ENCODE assay signal across 23 mouse cellular contexts in the genomic region with DNA sequence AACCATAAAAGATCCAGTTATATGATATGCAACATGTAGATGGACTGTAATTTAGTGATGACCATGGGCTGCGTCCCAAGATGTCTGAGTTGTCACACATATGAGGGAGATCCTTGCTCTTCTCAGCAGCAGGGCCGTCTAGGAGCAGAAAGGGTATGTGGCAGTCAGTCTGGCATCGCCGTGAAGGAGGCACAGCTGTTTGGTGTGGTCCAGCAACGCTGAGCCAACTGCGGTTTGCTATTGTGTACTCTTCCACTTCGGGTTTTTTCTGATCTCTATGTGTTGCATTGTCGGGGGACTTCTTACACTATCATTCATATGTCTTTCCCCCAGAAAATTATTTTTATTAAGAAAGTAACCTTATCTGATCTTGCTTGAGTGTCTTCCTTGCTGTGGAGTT.
"Had no signal": no experiment of that assay in that cellular context is flagged by ENCODE, and none has a peak within 500 bp of the region (broad histone marks: within the 10 kb centered on the region; RNA-seq: fewer than 3 reads in every experiment).

No protein-coding gene starts in this region.

- H3K27ac ChIP-seq: heart, adult 2 months; heart, embryonic 13.5 days; heart, embryonic 15.5 days; hindbrain, embryonic 13.5 days; hindbrain, embryonic 15.5 days; hindbrain, postnatal 0 days; kidney, embryonic 15.5 days; kidney, postnatal 0 days; limb, embryonic 13.5 days had no signal

- ATAC-seq: hindbrain, postnatal 0 days; intestine, embryonic 16.5 days had no signal

- DNase-seq: gastrocnemius, postnatal 14 days; gastrocnemius, postnatal 36 days; heart, adult 2 months; heart, postnatal 14 days; heart, postnatal 36 days; kidney, adult 11 months; kidney, adult 2 months; kidney, adult 9 months; kidney, postnatal 14 days; kidney, postnatal 36 days; layer of hippocampus, adult 9-11 months; layer of hippocampus, postnatal 36 days; left cerebral cortex, postnatal 4 days had no signal

- H3K36me3 ChIP-seq: heart, embryonic 13.5 days; heart, embryonic 15.5 days; hindbrain, embryonic 13.5 days; hindbrain, embryonic 15.5 days; kidney, embryonic 15.5 days; limb, embryonic 13.5 days had no signal

- H3K4me3 ChIP-seq: heart, adult 2 months; heart, embryonic 13.5 days; heart, embryonic 15.5 days; hindbrain, embryonic 13.5 days; hindbrain, embryonic 15.5 days; kidney, embryonic 15.5 days; limb, embryonic 13.5 days had no signal

- H3K4me2 ChIP-seq: heart, embryonic 11.5 days; heart, embryonic 13.5 days; heart, embryonic 15.5 days; hindbrain, embryonic 13.5 days; hindbrain, embryonic 15.5 days; kidney, embryonic 15.5 days; limb, embryonic 13.5 days had no signal

- H3K9ac ChIP-seq: heart, embryonic 13.5 days; heart, embryonic 15.5 days; hindbrain, embryonic 13.5 days; hindbrain, embryonic 15.5 days; kidney, embryonic 15.5 days; limb, embryonic 13.5 days had no signal

- H3K27me3 ChIP-seq: hindbrain, embryonic 13.5 days; hindbrain, embryonic 15.5 days; kidney, embryonic 15.5 days had no signal

- H3K4me1 ChIP-seq: hindbrain, embryonic 13.5 days; hindbrain, embryonic 15.5 days; limb, embryonic 13.5 days had no signal

- H3K9me3 ChIP-seq: heart, embryonic 13.5 days; heart, embryonic 15.5 days; hindbrain, embryonic 13.5 days; hindbrain, embryonic 15.5 days; kidney, embryonic 15.5 days; limb, embryonic 13.5 days had no signal
